In the genomic region with DNA sequence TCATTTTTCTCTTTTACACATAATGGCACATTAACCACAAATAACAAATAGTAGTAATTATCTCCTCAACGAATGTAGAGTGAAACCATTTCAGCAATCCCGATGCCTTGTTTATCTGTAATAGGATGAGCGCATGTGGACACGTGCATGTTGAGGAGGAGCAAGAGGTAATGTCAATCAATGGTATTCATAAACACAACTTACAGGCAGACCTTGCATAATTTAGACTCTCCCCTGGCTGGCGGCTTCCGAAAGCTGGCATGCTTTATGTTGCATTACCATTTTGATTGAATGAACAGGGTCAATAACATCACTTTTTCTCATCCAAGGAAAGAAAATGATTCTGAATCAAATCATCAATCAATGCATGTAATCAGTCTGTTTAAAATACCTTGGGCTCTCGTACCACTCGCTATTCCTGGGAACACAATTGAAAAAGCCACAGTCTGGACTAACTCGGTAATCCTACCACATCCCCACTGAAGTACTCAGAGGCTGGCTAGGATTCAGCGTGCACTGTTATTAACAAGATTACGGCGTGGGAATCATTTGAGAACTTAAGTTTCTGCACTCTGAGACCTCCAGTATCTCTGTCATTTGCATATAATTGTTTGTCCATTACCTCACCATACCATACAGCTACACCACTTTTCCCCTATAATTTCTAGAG, we compare ENCODE assay signal across 18 mouse cellular contexts.
"Had no signal": no experiment of that assay in that cellular context is flagged by ENCODE, and none has a peak within 500 bp of the region (broad histone marks: within the 10 kb centered on the region; RNA-seq: fewer than 3 reads in every experiment).

No protein-coding gene starts in this region.

- DNase-seq: kidney, adult 9 months; kidney, postnatal 14 days; kidney, postnatal 4 days; left cerebral cortex, postnatal 4 days; liver, postnatal 0 days; lung, embryonic 14.5 days; lung, postnatal 36 days; thymus, adult 18-20 months; thymus, postnatal 36 days had no signal

- H3K27ac ChIP-seq: limb, embryonic 12.5 days; limb, embryonic 15.5 days; liver, embryonic 14.5 days; midbrain, embryonic 10.5 days; neural tube, embryonic 13.5 days had no signal

- H3K4me3 ChIP-seq: limb, embryonic 12.5 days; limb, embryonic 15.5 days; megakaryocyte, embryonic 14.5 days; midbrain, embryonic 10.5 days; myocyte; neural tube, embryonic 13.5 days had no signal

- H3K4me2 ChIP-seq: limb, embryonic 12.5 days; limb, embryonic 15.5 days; liver, embryonic 11.5 days; lung, embryonic 14.5 days; neural tube, embryonic 13.5 days had no signal

- H3K36me3 ChIP-seq: limb, embryonic 12.5 days; limb, embryonic 15.5 days; midbrain, embryonic 10.5 days; neural tube, embryonic 13.5 days had no signal

- H3K4me1 ChIP-seq: limb, embryonic 12.5 days; limb, embryonic 15.5 days; megakaryocyte, embryonic 14.5 days; midbrain, embryonic 10.5 days; neural tube, embryonic 13.5 days had no signal

- H3K9ac ChIP-seq: limb, embryonic 12.5 days; limb, embryonic 15.5 days; liver, embryonic 14.5 days; liver, postnatal 0 days; lung, embryonic 14.5 days; neural tube, embryonic 13.5 days had no signal

- H3K9me3 ChIP-seq: limb, embryonic 12.5 days; limb, embryonic 15.5 days; megakaryocyte, embryonic 14.5 days; midbrain, embryonic 10.5 days; neural tube, embryonic 13.5 days had no signal

- H3K27me3 ChIP-seq: limb, embryonic 12.5 days; limb, embryonic 15.5 days; megakaryocyte, embryonic 14.5 days; neural tube, embryonic 13.5 days had no signal

- ATAC-seq: liver, postnatal 0 days; lung, postnatal 0 days had no signal
